Mouse (Mus musculus) embryonic facial prominence, embryonic 15.5 days (tissue): Measurements from ENCODE around the gene Psmc3ip. TPM values are rescaled to one million over a fixed set of nuclear protein-coding genes. Genes with fewer than 3 reads are reported as not detected.

Experiments
- ATAC-seq: fragments of 200-750 bp; cut with Nextera tagmentation; 2 replicates; pipeline ENCODE4 v1.8.0; 2017; ENCODE audit warnings: low read depth, moderate TSS enrichment; ENCODE audit not compliant: insufficient number of reproducible peaks, low FRiP score, low TSS enrichment
- H3K27ac ChIP-seq: fragments of 300-500 bp; sonication (generic); replicated peaks from 2 replicates; pipeline ENCODE4 v1.5.1; 2015; ENCODE audit warnings: mild to moderate bottlenecking, inconsistent platforms
- H3K27me3 ChIP-seq: fragments of 300-500 bp; sonication (generic); 2 replicates; pipeline ENCODE4 v1.6.1; 2015; ENCODE audit warnings: inconsistent platforms
- H3K36me3 ChIP-seq: fragments of 300-500 bp; sonication (generic); 2 replicates; pipeline ENCODE4 v1.6.1; 2015; ENCODE audit warnings: mild to moderate bottlenecking, inconsistent platforms
- H3K4me1 ChIP-seq: fragments of 300-500 bp; sonication (generic); 2 replicates; pipeline ENCODE4 v1.6.1; 2015; ENCODE audit warnings: inconsistent platforms
- H3K4me2 ChIP-seq: fragments of 300-500 bp; sonication (generic); replicated peaks from 2 replicates; pipeline ENCODE4 v1.6.1; 2015; ENCODE audit warnings: mild to moderate bottlenecking, inconsistent platforms
- H3K4me3 ChIP-seq: fragments of 300-500 bp; sonication (generic); replicated peaks from 2 replicates; pipeline ENCODE4 v1.5.1; 2015; ENCODE audit warnings: mild to moderate bottlenecking, inconsistent platforms
- H3K9ac ChIP-seq: fragments of 300-500 bp; sonication (generic); 2 replicates; pipeline ENCODE4 v1.6.1; 2015; ENCODE audit warnings: inconsistent platforms
- H3K9me3 ChIP-seq: fragments of 300-500 bp; sonication (generic); replicated peaks from 2 replicates; pipeline ENCODE4 v1.6.1; 2016; ENCODE audit warnings: inconsistent platforms
- WGBS: fragments of 180-500 bp; shearing (Covaris S2); methylation state at CpG from one replicate; pipeline ENCODE4 v1.1.7; 2015; 5-methylcytosine and 5-hydroxymethylcytosine counted together
- polyA plus RNA-seq: library from polyadenylated mRNA; unstranded; fragments of >200 nt; fragmentation: Nextera tagmentation; extraction: Ambion mirVana; gene quantifications from 2 replicates; pipeline ENCODE4 v1.2.1, GENCODE M21; 2015

The Psmc3ip gene
- polyA plus RNA-seq, 1 experiment from 2014 or later: 32.0 TPM

DNA sequence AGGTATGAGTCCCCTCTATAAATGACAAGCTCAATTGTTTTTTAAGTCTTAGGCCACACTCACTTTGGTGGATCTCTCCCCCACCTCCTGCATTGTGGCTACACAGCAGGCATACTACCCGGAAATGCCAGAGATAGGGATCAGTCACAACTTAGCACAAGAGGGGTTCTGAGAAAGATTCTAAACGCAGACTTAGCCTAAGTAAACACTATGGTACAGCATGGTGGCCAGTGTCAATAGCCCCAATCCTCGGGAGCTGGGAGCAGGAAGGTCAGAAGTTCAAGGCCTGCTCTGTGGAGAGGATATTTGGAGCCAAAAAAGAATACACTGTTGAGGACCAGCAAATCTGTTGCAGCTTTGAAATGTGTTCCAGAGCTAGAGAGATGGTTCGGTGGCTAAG is 22.9 kb upstream of the Psmc3ip start:
- H3K9me3 ChIP-seq: no peaks in the 10 kb centered on the region
- peaks cover 40% of the 10 kb centered on the region for H3K4me1 ChIP-seq
- peak overlapping the region; percentile 99 for H3K4me3 ChIP-seq
- no peaks in the 10 kb centered on the region for H3K27me3 ChIP-seq
- WGBS: 35% methylated on average over 4 of the region's 4 CpGs
- peak overlapping the region; percentile 96 for H3K9ac ChIP-seq
- H3K4me2 ChIP-seq: peak overlapping the region; percentile 82
- peaks cover 16% of the 10 kb centered on the region for H3K36me3 ChIP-seq
- ATAC-seq: no peak
- H3K27ac ChIP-seq: peak overlapping the region; percentile 34; the same call in 1 of the 2 replicates

- Histone ChIP-seq H3K4me2 (no peak overlapping the region), H3K27ac (peak overlapping the region; percentile 58), H3K27me3 (no peaks in the 10 kb centered on the region), H3K4me1 (peaks cover 33% of the 10 kb centered on the region), H3K4me3 (no peak overlapping the region), H3K9me3 (no peaks in the 10 kb centered on the region), H3K36me3 (0 out of 2 replicates have a peak, but pooled peaks cover 5% of the 10 kb centered on the region), H3K9ac (no peak overlapping the region)
- 65% methylated on average over 2 of the region's 2 CpGs for WGBS
- no peak for ATAC-seq
These were observed 20.3 kb upstream of the Psmc3ip start for GRCm38 (mm10) chr11:101115564-101115963.

GRCm38 (mm10) chr11:101112186-101112585 is 16.9 kb upstream of the Psmc3ip start:
- 85% methylated on average over 3 of the region's 3 CpGs for WGBS
- 0 out of 2 replicates have a peak, but pooled peaks cover 5% of the 10 kb centered on the region for H3K36me3 ChIP-seq
- 0 out of 2 replicates have a peak, but pooled peaks cover 17% of the 10 kb centered on the region for H3K4me1 ChIP-seq
- no peak overlapping the region for H3K27ac ChIP-seq
- no peak for ATAC-seq
- H3K4me3 ChIP-seq: no peak overlapping the region
- no peaks in the 10 kb centered on the region for H3K9me3 ChIP-seq
- no peak overlapping the region for H3K9ac ChIP-seq
- H3K27me3 ChIP-seq: no peaks in the 10 kb centered on the region
- no peak overlapping the region for H3K4me2 ChIP-seq

- no peak overlapping the region for H3K27ac ChIP-seq
- H3K4me3 ChIP-seq: no peak overlapping the region
- H3K9ac ChIP-seq: no peak overlapping the region
- 0 out of 2 replicates have a peak, but pooled peaks cover 5% of the 10 kb centered on the region for H3K36me3 ChIP-seq
- no peak overlapping the region for H3K4me2 ChIP-seq
- no peak for ATAC-seq
- no peaks in the 10 kb centered on the region for H3K27me3 ChIP-seq
- 0 out of 2 replicates have a peak, but pooled peaks cover 12% of the 10 kb centered on the region for H3K4me1 ChIP-seq
- WGBS: 86% methylated on average over 4 of the region's 4 CpGs
- no peaks in the 10 kb centered on the region for H3K9me3 ChIP-seq
These were observed 15.9 kb upstream of the Psmc3ip start for GRCm38 (mm10) chr11:101111178-101111577.

- Histone ChIP-seq H3K4me1 (0 out of 2 replicates have a peak, but pooled peaks cover 7% of the 10 kb centered on the region), H3K27ac (no peak overlapping the region), H3K4me2 (no peak overlapping the region), H3K9me3 (no peaks in the 10 kb centered on the region), H3K4me3 (no peak overlapping the region), H3K36me3 (0 out of 2 replicates have a peak, but pooled peaks cover 7% of the 10 kb centered on the region), H3K27me3 (no peaks in the 10 kb centered on the region), H3K9ac (no peak overlapping the region)
- ATAC-seq: no peak
- WGBS: 64% methylated on average over 5 of the region's 5 CpGs
These were observed 15.5 kb upstream of the Psmc3ip start for GRCm38 (mm10) chr11:101110708-101111107.

- Histone ChIP-seq H3K9ac (no peak overlapping the region), H3K27ac (no peak overlapping the region), H3K9me3 (no peaks in the 10 kb centered on the region), H3K4me2 (no peak overlapping the region), H3K36me3 (peaks cover 17% of the 10 kb centered on the region), H3K4me3 (no peak overlapping the region), H3K4me1 (no peaks in the 10 kb centered on the region), H3K27me3 (no peaks in the 10 kb centered on the region)
- WGBS: 67% methylated on average over 4 of the region's 4 CpGs
- ATAC-seq: no peak
These were observed 14.1 kb upstream of the Psmc3ip start for GRCm38 (mm10) chr11:101109351-101109750.

- 64% methylated on average over 5 of the region's 5 CpGs for WGBS
- Histone ChIP-seq H3K9me3 (no peaks in the 10 kb centered on the region), H3K4me3 (no peak overlapping the region), H3K4me2 (no peak overlapping the region), H3K27me3 (no peaks in the 10 kb centered on the region), H3K36me3 (peaks cover 69% of the 10 kb centered on the region), H3K4me1 (no peaks in the 10 kb centered on the region), H3K27ac (peak overlapping the region; percentile 79), H3K9ac (no peak overlapping the region)
- no peak for ATAC-seq
These were observed 7.8 kb upstream of the Psmc3ip start for GRCm38 (mm10) chr11:101103011-101103410.

DNA sequence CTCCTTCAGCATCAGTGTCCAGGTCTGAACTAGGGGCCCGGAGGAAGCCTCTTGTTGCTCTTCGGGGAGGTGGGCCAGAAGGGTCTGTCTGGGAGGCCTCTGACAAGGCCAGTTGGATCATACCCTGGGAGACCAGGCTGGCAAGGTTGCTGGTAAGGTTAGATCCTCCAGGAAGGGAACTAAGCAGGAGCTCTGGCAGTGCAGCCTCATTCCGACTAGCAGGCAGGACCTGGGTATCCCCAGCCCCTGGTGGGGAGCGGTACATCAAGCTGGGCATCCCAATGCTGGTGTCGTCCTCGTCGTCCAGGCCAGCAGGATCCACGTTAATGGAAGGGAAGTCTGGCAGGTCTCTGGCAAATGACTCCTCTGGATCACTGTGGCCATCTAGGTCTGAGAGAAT is 3.0 kb upstream of the Psmc3ip start:
- peaks cover 68% of the 10 kb centered on the region for H3K36me3 ChIP-seq
- H3K4me2 ChIP-seq: no peak overlapping the region
- H3K9ac ChIP-seq: no peak overlapping the region
- no peaks in the 10 kb centered on the region for H3K9me3 ChIP-seq
- no peak overlapping the region for H3K27ac ChIP-seq
- 89% methylated on average over 8 of the region's 8 CpGs for WGBS
- no peak overlapping the region for H3K4me3 ChIP-seq
- H3K4me1 ChIP-seq: peaks cover 19% of the 10 kb centered on the region
- no peaks in the 10 kb centered on the region for H3K27me3 ChIP-seq
- no peak for ATAC-seq

DNA sequence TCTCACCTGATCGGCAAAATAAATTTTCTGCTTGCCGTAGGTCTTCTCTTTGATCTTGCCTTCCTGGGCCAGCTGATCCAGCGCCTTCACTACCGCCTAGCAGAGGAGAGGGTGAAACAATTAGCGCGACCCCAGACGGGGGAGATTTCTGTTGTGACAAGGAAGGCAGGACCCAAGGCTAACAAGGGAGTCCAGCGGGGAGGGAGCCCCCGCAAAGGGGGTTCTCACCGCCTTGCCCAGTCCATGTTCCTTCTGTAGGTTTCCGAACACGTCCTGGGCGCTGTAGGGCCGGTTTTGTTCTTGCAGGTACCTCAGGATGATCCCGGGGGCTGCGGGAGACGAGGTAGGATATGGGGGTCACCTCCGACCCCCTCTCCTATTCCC is 314 bp downstream of the Psmc3ip start:
- Histone ChIP-seq H3K4me3 (peak overlapping the region; percentile 94), H3K27ac (peak overlapping the region; percentile 95; the same call in 1 of the 2 replicates), H3K4me1 (peaks cover 19% of the 10 kb centered on the region), H3K9me3 (no peaks in the 10 kb centered on the region), H3K9ac (peak overlapping the region; percentile 65), H3K27me3 (no peaks in the 10 kb centered on the region), H3K36me3 (peaks cover 73% of the 10 kb centered on the region), H3K4me2 (peak overlapping the region; percentile 87)
- 1% methylated on average over 18 of the region's 18 CpGs for WGBS
- ATAC-seq: peak; percentile 34; the same call in 1 of the 2 replicates

DNA sequence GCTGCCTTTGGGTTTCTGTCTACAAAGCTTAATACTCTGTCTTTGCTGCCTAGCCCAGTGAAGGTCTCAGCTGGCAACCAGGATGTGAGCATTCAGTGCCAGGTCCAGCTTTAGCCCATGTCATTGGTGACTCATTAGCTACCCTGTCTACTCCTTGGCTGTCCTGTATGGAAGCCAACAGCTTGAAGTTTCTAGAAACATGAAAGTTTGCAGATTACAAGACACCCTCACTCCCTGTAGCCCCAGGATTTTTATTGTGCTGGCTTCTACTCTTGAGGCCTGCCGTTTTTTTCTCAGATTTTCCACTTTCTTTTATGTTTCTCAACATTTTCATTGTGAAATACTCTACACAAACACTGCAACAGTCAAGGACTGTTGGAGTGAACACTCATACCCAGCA is 5.3 kb downstream of the Psmc3ip start:
- Histone ChIP-seq H3K4me1 (peaks cover 39% of the 10 kb centered on the region), H3K27ac (no peak overlapping the region), H3K27me3 (no peaks in the 10 kb centered on the region), H3K36me3 (peaks cover 62% of the 10 kb centered on the region), H3K4me2 (no peak overlapping the region), H3K9ac (no peak overlapping the region), H3K9me3 (no peaks in the 10 kb centered on the region), H3K4me3 (no peak overlapping the region)
- ATAC-seq: no peak
- 86% methylated on average over 1 of the region's 1 CpGs for WGBS

GRCm38 (mm10) chr11:101087682-101088055 is 7.6 kb downstream of the Psmc3ip start:
- H3K27me3 ChIP-seq: no peaks in the 10 kb centered on the region
- peaks cover 55% of the 10 kb centered on the region for H3K36me3 ChIP-seq
- H3K4me1 ChIP-seq: peaks cover 39% of the 10 kb centered on the region
- 6% methylated on average over 8 of the region's 8 CpGs for WGBS
- H3K27ac ChIP-seq: peak overlapping the region; percentile 87
- peak overlapping the region; percentile 72 for H3K4me3 ChIP-seq
- no peaks in the 10 kb centered on the region for H3K9me3 ChIP-seq
- H3K9ac ChIP-seq: peak overlapping the region; percentile 80
- ATAC-seq: no peak
- H3K4me2 ChIP-seq: peak overlapping the region; percentile 92
